Mouse (Mus musculus) E14TG2a.4 (cell line): ENCODE measurements around the gene Foxp1.
A peak's percentile ranks its signal among the peaks of the same experiment; 100 is the strongest.

Source experiments
- H3K27me3 ChIP-seq: 2 replicates; pipeline ENCODE4 v1.6.1; 2014; ENCODE audit warnings: low read length, control low read depth; ENCODE audit not compliant: insufficient read depth
- H3K36me3 ChIP-seq: 2 replicates; pipeline ENCODE4 v1.6.1; 2014; ENCODE audit warnings: low read length, control low read depth; ENCODE audit not compliant: insufficient read depth
- H3K4me1 ChIP-seq: replicated peaks from 2 replicates; pipeline ENCODE4 v1.6.1; 2014; ENCODE audit warnings: low read depth, low read length, control low read depth
- H3K4me3 ChIP-seq: replicated peaks from 2 replicates; pipeline ENCODE4 v1.5.1; 2014; ENCODE audit warnings: mild to moderate bottlenecking, low read length
- H3K9me3 ChIP-seq: 2 replicates; pipeline ENCODE4 v1.6.1; 2014; ENCODE audit warnings: low read length, control low read depth
- CTCF ChIP-seq: conservative IDR thresholded peaks from 2 replicates; pipeline ENCODE4 v1.5.1; 2014; ENCODE audit warnings: low read length
- NANOG ChIP-seq: IDR thresholded peaks from 2 replicates; pipeline ENCODE4 v1.6.1; 2014; ENCODE audit warnings: borderline replicate concordance, low read length, mixed read lengths
- POU5F1 ChIP-seq: IDR thresholded peaks from 2 replicates; pipeline ENCODE4 v1.6.1; 2014; ENCODE audit warnings: low read length, borderline replicate concordance

The Foxp1 gene

GRCm38 (mm10) chr6:99540653-99541052 is 18.1 kb upstream of the Foxp1 start:
- no peaks in the 10 kb centered on the region for H3K9me3 ChIP-seq
- TF ChIP-seq POU5F1 (no peak), CTCF (no peak), NANOG (no peak)
- H3K4me3 ChIP-seq: no peak overlapping the region
- no peaks in the 10 kb centered on the region for H3K27me3 ChIP-seq
- peaks cover 31% of the 10 kb centered on the region for H3K4me1 ChIP-seq
- H3K36me3 ChIP-seq: no peaks in the 10 kb centered on the region

DNA sequence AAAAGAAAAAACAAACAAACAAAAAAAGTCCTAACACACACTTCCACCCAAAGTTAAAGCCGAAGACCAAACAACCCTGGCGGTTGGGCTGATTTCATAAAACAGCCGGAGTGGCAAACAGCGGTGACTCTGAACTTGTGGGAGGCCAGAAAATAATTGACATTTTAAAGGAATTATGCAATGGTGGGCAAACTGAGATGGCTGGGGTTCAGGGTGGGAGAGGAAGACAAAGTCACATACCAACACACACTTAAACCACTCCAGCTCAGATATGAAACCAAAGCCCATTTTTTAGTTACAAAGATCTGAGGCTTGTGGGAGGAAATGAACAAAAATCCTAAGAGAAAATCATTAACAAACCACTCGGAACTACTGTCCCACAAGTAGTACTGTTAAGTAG is 17.6 kb upstream of the Foxp1 start:
- no peaks in the 10 kb centered on the region for H3K9me3 ChIP-seq
- H3K4me3 ChIP-seq: no peak overlapping the region
- H3K4me1 ChIP-seq: peaks cover 31% of the 10 kb centered on the region
- H3K27me3 ChIP-seq: no peaks in the 10 kb centered on the region
- no peak for TF ChIP-seq CTCF
- no peak for TF ChIP-seq POU5F1
- TF ChIP-seq NANOG: no peak
- H3K36me3 ChIP-seq: no peaks in the 10 kb centered on the region

DNA sequence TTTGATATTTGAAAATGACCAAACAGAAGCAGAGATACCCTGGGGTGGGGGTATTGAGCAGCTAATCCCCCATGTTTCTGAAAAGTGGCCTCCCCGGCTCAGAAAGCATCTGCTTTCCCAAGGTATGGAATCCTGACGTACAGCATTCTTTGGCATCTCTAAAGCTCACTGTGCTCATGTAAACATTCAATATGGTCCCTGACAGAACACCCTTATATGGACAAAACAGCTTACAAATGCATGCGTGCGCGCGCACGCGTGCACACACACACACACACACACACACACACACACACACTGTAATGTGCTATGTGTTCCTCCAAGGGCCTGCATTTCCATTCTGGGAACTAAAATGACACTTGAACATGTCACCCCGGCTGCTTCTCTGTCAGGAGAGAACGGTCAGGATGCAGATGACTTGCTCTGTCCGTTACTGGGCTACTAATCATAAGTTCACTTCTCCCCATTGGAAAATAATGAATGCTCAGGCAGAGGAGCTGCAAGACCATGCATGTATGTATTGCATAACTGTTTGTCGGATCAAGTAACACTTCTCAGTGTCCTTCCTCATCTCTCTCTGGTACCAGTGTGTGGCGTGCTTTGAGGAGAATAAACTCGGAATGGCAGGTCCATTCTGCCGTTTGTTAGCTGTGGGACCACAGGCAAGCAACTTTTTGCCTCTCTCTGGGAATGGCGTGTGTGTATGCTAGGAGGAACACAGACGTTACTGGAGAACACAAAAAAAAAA is 15.8 kb upstream of the Foxp1 start:
- no peak overlapping the region for H3K4me3 ChIP-seq
- peaks cover 6% of the 10 kb centered on the region; the same call in 1 of the 2 replicates for H3K27me3 ChIP-seq
- no peak for TF ChIP-seq CTCF
- no peak for TF ChIP-seq NANOG
- TF ChIP-seq POU5F1: no peak
- H3K36me3 ChIP-seq: no peaks in the 10 kb centered on the region
- H3K4me1 ChIP-seq: peaks cover 31% of the 10 kb centered on the region
- H3K9me3 ChIP-seq: no peaks in the 10 kb centered on the region

- Histone ChIP-seq H3K27me3 (peaks cover 6% of the 10 kb centered on the region; the same call in 1 of the 2 replicates), H3K4me1 (no peaks in the 10 kb centered on the region)
Observed at GRCm38 (mm10) chr6:99534211-99534745, 11.8 kb upstream of the Foxp1 start.

GRCm38 (mm10) chr6:99532458-99532857 is 9.9 kb upstream of the Foxp1 start:
- H3K4me3 ChIP-seq: no peak overlapping the region
- TF ChIP-seq NANOG: no peak

More at GRCm38 (mm10) chr6:99534211-99534745, 11.8 kb upstream of the Foxp1 start:
- no peaks in the 10 kb centered on the region for H3K36me3 ChIP-seq
- no peaks in the 10 kb centered on the region for H3K9me3 ChIP-seq
- TF ChIP-seq CTCF (no peak), NANOG (no peak), POU5F1 (no peak)
- H3K4me3 ChIP-seq: no peak overlapping the region

GRCm38 (mm10) chr6:99528972-99529371 is 6.5 kb upstream of the Foxp1 start:
- TF ChIP-seq NANOG (no peak), CTCF (no peak), POU5F1 (no peak)
- Histone ChIP-seq H3K27me3 (no peaks in the 10 kb centered on the region), H3K4me3 (no peak overlapping the region), H3K36me3 (no peaks in the 10 kb centered on the region), H3K4me1 (peaks cover 8% of the 10 kb centered on the region), H3K9me3 (peaks cover 5% of the 10 kb centered on the region; the same call in 1 of the 2 replicates)

More at GRCm38 (mm10) chr6:99532458-99532857, 9.9 kb upstream of the Foxp1 start:
- no peaks in the 10 kb centered on the region for H3K36me3 ChIP-seq
- H3K9me3 ChIP-seq: peaks cover 1% of the 10 kb centered on the region; the same call in 1 of the 2 replicates
- H3K4me1 ChIP-seq: no peaks in the 10 kb centered on the region; the same call in 1 of the 2 replicates
- H3K27me3 ChIP-seq: peaks cover 6% of the 10 kb centered on the region; the same call in 1 of the 2 replicates

GRCm38 (mm10) chr6:99527457-99528105 is 5.1 kb upstream of the Foxp1 start:
- Histone ChIP-seq H3K36me3 (no peaks in the 10 kb centered on the region), H3K9me3 (peaks cover 5% of the 10 kb centered on the region; the same call in 1 of the 2 replicates), H3K4me3 (no peak overlapping the region), H3K4me1 (peaks cover 11% of the 10 kb centered on the region), H3K27me3 (0 out of 2 replicates have a peak, but pooled peaks cover 5% of the 10 kb centered on the region)
- TF ChIP-seq NANOG (no peak), CTCF (peak; percentile 55)

DNA sequence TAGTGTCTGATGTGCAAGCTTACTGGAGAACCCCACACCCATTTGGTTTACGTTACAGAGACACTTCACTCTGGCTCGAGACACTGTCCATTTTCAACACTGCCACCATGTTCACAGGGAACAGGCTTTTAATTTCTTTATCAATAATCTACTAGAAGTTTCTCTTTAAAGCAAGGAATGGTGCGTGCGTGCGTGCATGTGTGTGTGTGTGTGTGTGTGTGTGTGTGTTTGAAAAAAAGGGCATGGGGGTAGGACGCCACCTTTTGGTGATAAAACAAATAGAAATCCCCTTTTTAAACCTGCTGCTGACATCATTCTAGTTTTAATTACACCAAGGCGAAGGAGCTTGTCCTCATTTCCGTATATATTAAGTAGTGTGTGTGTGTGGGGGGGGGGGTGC is 2.8 kb upstream of the Foxp1 start:
- Histone ChIP-seq H3K27me3 (peaks cover 24% of the 10 kb centered on the region), H3K36me3 (no peaks in the 10 kb centered on the region), H3K4me3 (no peak overlapping the region), H3K4me1 (peaks cover 17% of the 10 kb centered on the region), H3K9me3 (peaks cover 5% of the 10 kb centered on the region; the same call in 1 of the 2 replicates)
- TF ChIP-seq CTCF (0 out of 2 replicates have a peak, but pooled peaks have one; percentile 2), NANOG (no peak), POU5F1 (no peak)
